Mouse (Mus musculus) stomach, embryonic 14.5 days (tissue): ENCODE data around the gene Npc2. TPM values are rescaled to one million over a fixed set of nuclear protein-coding genes. Genes with fewer than 3 reads are reported as not detected.

Experiments used
- ATAC-seq: fragments of 200-750 bp; cut with Nextera tagmentation; 2 replicates; pipeline ENCODE4 v1.8.0; 2017; ENCODE audit warnings: low read depth, moderate TSS enrichment; ENCODE audit not compliant: insufficient number of reproducible peaks, insufficient read depth, low FRiP score
- H3K27ac ChIP-seq: fragments of 300-500 bp; sonication (generic); 2 replicates; pipeline ENCODE4 v1.5.1; 2014; ENCODE audit warnings: mild to moderate bottlenecking, low read length, moderate library complexity, mixed read lengths
- H3K27me3 ChIP-seq: fragments of 300-500 bp; sonication (generic); 2 replicates; pipeline ENCODE4 v1.6.1; 2014; ENCODE audit warnings: low read length, control low read depth, mixed read lengths; ENCODE audit not compliant: control insufficient read depth, insufficient read depth
- H3K36me3 ChIP-seq: fragments of 300-500 bp; sonication (generic); 2 replicates; pipeline ENCODE4 v1.6.1; 2014; ENCODE audit warnings: mild to moderate bottlenecking, control low read depth, low read length, moderate library complexity, mixed read lengths; ENCODE audit not compliant: control insufficient read depth, insufficient read depth
- H3K4me1 ChIP-seq: fragments of 300-500 bp; sonication (generic); 2 replicates; pipeline ENCODE4 v1.6.1; 2014; ENCODE audit warnings: low read length, control low read depth, mixed read lengths; ENCODE audit not compliant: control insufficient read depth, insufficient read depth
- H3K4me2 ChIP-seq: fragments of 300-500 bp; sonication (generic); replicated peaks from 2 replicates; pipeline ENCODE4 v1.6.1; 2014; ENCODE audit warnings: low read depth, low read length, control low read depth
- H3K4me3 ChIP-seq: fragments of 300-500 bp; sonication (generic); 2 replicates; pipeline ENCODE4 v1.5.1; 2014; ENCODE audit warnings: low read depth, low read length, control low read depth
- H3K9ac ChIP-seq: fragments of 300-500 bp; sonication (generic); replicated peaks from 2 replicates; pipeline ENCODE4 v1.6.1; 2014; ENCODE audit warnings: low read depth, mild to moderate bottlenecking, control low read depth, low read length, moderate library complexity, mixed read lengths
- H3K9me3 ChIP-seq: fragments of 300-500 bp; sonication (generic); 2 replicates; pipeline ENCODE4 v1.6.1; 2016; ENCODE audit warnings: low read depth, low read length, control low read depth; ENCODE audit not compliant: control insufficient read depth
- WGBS: fragments of 180-500 bp; shearing (Covaris S2); extraction: QIAGEN DNeasy Blood & Tissue Kit; methylation state at CpG from one replicate; pipeline ENCODE4 v1.1.7; 2014; 5-methylcytosine and 5-hydroxymethylcytosine counted together
- polyA plus RNA-seq: library from polyadenylated mRNA; unstranded; fragments of >200 nt; fragmentation: Nextera tagmentation; extraction: Ambion mirVana; gene quantifications from 2 replicates; pipeline ENCODE4 v1.2.1, GENCODE M21; 2014

Gene Npc2
- polyA plus RNA-seq, 1 experiment from 2014 or later, result 66.2 TPM

DNA sequence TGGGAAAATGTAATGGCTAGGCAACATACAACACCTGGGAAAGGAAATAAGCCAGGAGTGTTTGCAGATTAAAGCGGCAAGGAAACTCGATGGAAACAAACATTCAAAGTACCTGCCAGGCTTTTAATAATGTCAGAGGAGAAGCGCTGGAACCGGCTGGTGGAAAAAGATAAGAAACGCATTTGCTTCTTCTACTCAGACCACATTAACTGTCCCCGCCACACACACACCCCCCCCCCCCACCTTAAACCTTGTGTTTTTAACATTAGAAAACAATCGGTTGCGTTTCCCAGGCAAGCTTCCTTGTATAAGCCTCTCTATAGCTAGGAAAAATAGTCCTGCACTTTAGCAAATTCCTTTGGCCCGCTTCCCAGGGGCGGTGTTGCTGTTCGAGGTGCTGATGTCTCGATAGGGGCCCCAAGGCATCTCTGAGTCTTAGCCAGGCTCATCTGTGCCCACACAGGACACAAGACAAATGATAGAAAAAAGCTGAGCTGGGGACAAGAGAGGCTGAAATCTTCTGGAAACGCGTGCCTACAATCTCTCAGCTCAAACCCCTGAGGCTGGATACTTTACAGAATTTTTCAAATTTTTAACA is 63.0 kb downstream of the Npc2 start:
- ATAC-seq, result no peak
- no peak overlapping the region for H3K9ac ChIP-seq
- H3K4me1 ChIP-seq, result no peaks in the 10 kb centered on the region
- H3K9me3 ChIP-seq, result no peaks in the 10 kb centered on the region
- H3K27me3 ChIP-seq, result no peaks in the 10 kb centered on the region
- H3K36me3 ChIP-seq, result no peaks in the 10 kb centered on the region
- no peak overlapping the region for H3K4me3 ChIP-seq
- WGBS, result 13% methylated on average over 14 of the region's 14 CpGs
- H3K4me2 ChIP-seq, result no peak overlapping the region
- H3K27ac ChIP-seq, result no peak overlapping the region

DNA sequence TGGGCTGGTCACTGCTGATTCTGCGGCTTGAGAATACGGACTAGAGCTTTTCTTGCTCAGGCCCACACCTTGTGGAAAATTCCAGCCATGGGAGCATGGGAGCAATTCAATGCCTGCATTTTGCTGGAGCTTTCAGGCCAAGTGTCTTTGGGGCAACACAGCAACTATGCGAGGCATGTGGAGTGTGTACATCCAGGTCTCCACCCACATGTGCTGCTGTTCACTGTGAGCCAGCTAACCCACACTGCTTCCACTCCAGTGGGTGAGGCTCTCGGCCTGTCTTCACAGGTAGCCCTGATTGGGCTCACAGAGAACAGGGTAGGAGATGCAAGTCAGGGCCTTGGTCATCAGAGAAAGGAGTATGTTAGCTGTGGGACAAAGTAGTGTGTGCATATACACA is 65.1 kb downstream of the Npc2 start:
- WGBS, result 76% methylated on average over 4 of the region's 4 CpGs
- Histone ChIP-seq H3K9me3 (no peaks in the 10 kb centered on the region), H3K27me3 (no peaks in the 10 kb centered on the region), H3K4me3 (no peak overlapping the region), H3K9ac (no peak overlapping the region), H3K27ac (no peak overlapping the region), H3K36me3 (no peaks in the 10 kb centered on the region), H3K4me1 (no peaks in the 10 kb centered on the region), H3K4me2 (no peak overlapping the region)
- ATAC-seq, result no peak

DNA sequence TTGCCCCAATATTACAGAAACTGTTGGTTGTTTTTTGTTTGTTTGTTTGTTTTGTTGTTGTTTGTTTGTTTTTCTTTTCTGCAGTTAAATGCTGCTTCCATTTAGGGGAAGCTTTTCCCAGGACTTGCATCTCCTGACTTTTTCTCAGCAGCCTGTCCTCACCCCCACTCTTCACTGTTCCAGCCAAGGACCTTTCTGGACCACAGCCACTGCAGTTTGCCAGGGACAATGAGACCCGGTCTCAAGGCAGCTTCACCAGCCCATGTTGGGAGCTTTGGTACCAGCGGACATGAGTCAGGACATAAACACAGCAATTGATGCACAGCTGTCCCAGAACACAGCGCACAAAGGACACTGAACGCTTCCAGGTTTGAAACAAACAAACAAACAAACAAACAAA is 66.1 kb downstream of the Npc2 start:
- Histone ChIP-seq H3K9me3 (no peaks in the 10 kb centered on the region), H3K27ac (no peak overlapping the region), H3K4me3 (no peak overlapping the region), H3K4me2 (no peak overlapping the region), H3K27me3 (no peaks in the 10 kb centered on the region), H3K4me1 (no peaks in the 10 kb centered on the region), H3K36me3 (no peaks in the 10 kb centered on the region), H3K9ac (no peak overlapping the region)
- ATAC-seq, result no peak
- 72% methylated on average over 4 of the region's 4 CpGs for WGBS

Other genes starting within 250 kb of the Npc2 start
- gene Vsx2, start 203.4 kb downstream of the Npc2 start, polyA plus RNA-seq, result not detected in 2 replicates
- gene Abcd4, start 155.7 kb downstream of the Npc2 start, polyA plus RNA-seq, result 13.4 and 15.0 TPM in 2 replicates
- gene Vrtn, start 132.1 kb downstream of the Npc2 start, polyA plus RNA-seq, result not detected in 2 replicates
- 0.19 TPM in 1 of 2 replicates, not detected in the other for gene Syndig1l, start 74.3 kb downstream of the Npc2 start, polyA plus RNA-seq
- gene Isca2, start 99 bp upstream of the Npc2 start, polyA plus RNA-seq, result 122 and 137 TPM in 2 replicates
- 0.36 and 0.45 TPM in 2 replicates for gene Ltbp2, start 103.4 kb upstream of the Npc2 start, polyA plus RNA-seq
- gene Fcf1, start 197.7 kb upstream of the Npc2 start, polyA plus RNA-seq, result 145 and 147 TPM in 2 replicates
- 15.1 and 15.3 TPM in 2 replicates for gene Arel1, start 197.7 kb upstream of the Npc2 start, polyA plus RNA-seq
- 50.8 and 54.5 TPM in 2 replicates for gene Ylpm1, start 223.2 kb upstream of the Npc2 start, polyA plus RNA-seq